Mouse (Mus musculus) adrenal gland, postnatal 4 days (tissue): Measurements from ENCODE around the gene Gpc5. TPM values are rescaled to one million over a fixed set of nuclear protein-coding genes. Genes with fewer than 3 reads are reported as not detected.

Source experiments
- DNase-seq, 2 experiments: peaks; one replicate each; pipeline ENCODE4 v3.0.0; 2021 to 2022; ENCODE audit warnings: low spot score in 2 of 2, mixed read lengths in 2 of 2
- total RNA-seq, 2 experiments: library from RNA; stranded (reverse); gene quantifications; 2 replicates each; pipeline ENCODE4 v1.2.3; 2021

Gpc5 gene
- total RNA-seq, 2 experiments from 2014 or later = 0.37 to 2.8 TPM

DNA sequence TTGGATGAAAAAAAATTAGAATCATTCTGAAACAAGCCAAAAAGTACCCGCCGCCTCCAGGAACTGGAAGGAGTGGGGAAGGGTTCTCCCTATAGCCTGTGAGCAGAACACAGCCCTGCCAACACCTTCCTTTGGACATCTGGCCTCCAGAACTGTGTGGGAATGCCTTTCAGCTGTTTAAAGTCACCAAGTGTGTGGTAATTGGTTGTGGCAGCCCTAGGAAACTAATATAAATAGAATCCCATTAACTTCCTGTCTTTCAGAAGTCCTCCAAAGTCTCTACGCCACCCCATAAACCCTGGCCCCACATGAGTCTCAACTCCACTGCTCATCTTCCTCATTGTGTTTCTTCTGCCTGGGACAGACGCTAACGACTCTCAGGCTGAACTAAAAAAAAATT is 1117.0 kb downstream of the Gpc5 start:
- DNase-seq = no peak

DNA sequence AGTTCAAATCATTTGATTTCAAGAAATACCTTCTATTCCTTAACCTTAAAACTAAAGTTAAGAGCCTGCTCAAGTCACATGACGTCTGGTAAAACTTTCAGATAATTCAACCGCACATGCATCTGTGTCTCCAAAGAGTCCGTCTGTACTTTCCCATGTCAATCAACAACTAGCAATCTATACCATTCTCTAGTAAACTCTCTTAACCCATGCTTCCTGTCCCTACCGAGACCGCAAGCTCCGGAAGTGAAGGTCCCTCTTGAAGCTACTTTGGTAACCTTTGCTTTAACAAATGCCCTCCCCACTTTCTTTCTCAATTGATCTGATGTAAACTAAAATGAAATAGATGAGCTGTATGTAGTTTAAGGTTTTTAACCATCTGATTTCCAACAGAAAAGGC is 1118.3 kb downstream of the Gpc5 start:
- no peak for DNase-seq

DNA sequence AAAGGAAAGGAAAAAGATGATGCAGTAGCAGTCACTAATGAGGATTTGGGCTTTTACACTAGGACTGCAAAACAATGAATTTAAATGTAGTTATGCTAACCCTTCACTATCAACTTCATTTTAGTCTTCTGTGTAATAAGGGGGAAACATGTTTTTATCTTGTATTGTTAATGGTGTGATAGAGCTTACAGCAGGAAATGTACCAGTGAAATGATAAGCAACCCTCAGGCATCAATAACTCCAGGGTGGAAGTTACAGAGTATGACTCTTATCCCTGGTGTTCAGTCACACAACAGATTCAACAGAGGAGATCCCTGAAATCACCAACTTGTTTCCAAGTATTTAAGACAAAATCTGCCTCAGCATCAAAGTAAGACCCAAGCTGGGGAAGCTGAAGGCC is 1120.0 kb downstream of the Gpc5 start:
- no peak for DNase-seq

DNA sequence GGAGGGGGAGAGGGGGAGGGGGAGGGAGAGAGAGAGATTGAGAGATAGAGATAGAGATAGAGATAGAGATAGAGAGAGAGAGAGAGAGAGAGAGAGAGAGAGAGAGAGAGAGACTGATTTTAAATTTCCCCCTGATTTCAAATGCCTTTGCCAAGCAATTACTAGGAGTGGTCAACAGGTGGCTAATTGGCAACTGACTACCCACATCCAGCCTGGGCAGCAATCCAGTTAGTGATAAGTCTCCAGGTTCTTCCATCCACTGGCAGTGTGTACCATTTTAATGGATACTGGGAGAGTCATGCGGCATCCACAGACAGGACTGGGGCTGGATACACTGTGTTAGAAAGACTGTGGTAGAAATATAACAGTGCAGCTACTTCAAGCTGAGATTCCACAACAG is 1166.1 kb downstream of the Gpc5 start:
- DNase-seq = no peak

DNA sequence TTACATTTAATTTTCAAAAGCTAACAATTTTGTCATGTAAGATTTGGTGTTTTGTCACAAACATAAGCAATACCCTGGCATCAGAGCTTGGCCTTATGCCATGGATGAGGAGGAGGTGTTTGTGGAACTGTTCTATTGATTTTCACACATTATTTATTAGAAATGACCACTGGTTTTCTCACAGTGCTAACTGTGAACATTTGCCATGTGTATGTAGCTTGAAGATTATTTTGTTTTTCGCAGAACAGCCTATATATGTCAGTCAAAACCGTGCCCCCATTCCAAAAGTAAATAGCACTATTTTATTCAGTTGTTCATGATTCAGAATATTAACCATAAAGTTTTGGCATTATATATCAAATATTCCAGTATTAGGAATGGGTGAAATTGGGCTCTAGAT is 1216.5 kb downstream of the Gpc5 start:
- DNase-seq = no peak

DNA sequence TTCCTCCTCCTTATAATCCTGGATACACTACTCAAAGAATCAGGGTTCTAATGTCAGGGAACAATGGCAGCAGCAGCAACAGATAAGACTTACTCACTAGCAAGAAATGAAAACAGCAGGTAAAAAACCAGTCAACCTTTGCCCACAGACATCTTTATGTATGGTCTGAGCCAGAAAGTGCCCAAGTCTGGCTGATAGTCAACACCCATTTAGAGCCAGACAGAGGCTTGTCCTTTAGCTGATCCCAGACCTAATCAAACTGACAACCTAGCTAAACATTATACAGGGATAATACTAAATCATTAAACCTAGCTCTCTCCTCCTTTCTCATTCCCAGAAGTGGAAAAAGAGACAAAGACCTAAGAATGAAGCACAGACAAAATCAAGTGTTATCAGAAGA is 1225.5 kb downstream of the Gpc5 start:
- DNase-seq = no peak

DNA sequence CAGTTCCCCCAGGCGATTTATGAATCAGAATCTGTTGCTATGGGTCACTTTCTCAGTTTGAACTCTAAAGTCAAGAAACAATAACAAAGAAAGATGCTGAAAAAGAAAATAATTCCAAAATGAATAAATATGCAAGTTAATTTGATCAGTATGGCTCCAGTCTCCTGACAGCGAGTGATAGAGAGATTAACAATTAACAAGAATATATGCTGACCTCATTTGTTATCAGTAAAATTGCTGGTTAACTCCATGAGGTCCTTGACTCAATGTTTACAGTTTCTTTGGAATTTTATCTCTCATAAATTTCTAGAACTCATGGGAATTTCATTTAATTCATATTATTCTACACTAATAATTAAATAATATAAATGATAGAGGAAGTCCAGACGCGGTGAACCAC is 1244.2 kb downstream of the Gpc5 start:
- DNase-seq = no peak

DNA sequence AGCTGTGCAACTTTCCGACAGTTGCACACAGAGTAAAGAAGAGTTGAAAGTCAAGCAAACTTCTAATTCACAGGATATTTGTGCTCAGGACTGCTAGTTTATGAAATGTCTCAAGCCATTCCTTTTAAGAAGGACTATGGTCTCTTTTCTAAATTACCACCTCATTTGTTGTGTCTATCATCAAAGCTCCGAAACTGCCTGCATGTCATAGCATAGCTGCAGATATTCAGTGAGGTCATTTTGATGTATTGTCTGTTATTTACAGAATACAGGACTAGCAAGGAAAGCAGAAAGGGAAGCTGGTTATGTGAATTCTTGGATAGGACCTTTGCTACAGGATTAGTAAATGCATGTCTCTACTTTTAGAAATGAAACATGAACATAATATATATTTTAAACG is 1246.4 kb downstream of the Gpc5 start:
- no peak for DNase-seq

DNA sequence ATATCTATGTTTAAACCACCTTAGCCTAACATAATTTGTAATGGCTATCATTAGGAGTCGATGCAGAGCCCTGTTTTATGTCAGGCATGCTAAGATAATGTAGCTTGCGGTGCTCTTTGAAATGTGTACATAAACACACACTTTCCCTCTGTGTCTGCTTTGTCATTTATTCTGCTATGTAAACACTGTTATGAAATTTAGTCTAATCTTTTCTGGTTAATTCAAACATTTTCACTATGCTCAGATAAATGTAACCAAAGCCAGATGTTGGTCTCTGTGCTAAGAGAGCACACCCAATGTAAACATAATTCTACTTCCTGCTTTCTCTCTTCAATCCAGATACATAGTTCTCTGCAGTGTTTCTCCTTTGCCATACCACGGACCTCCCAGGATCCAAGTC is 1256.5 kb downstream of the Gpc5 start:
- DNase-seq = no peak

DNA sequence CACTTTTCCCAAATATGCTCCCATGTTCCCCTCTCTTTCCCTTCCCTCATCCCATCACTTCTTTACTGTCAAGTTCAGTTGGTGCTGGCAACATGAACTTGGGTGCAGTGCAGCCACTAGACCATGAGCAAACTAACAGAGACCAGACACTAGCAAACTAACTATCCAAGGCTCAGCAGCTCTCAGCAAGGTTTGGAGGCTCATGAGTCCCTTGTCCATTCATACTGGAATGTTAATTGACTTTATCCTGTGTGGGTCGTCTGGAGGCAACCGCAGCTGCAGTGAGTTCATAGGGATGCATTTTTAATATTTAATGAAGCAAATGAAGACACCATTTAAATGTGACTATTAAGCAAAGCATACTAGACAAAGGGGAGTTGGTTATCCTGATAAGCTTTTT is 1292.6 kb downstream of the Gpc5 start:
- no peak for DNase-seq

DNA sequence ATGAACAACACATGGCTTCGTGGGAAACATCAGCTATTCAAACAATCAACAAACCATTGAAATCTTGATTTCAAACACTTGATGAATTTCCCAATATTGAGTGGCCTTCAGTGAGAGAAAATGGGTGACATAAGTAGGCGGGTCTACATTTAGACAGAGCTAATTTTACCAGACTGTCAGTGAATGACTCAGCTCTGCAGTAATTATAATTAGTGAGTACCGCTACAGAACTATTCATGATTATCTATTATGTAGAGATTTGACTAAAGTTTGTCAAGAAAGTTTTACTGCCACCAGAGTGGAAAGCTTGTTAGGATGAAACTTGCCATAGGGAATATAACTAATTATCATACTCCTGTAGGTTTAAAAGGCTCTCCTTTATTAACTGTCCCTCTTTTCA is 1323.5 kb downstream of the Gpc5 start:
- no peak for DNase-seq

DNA sequence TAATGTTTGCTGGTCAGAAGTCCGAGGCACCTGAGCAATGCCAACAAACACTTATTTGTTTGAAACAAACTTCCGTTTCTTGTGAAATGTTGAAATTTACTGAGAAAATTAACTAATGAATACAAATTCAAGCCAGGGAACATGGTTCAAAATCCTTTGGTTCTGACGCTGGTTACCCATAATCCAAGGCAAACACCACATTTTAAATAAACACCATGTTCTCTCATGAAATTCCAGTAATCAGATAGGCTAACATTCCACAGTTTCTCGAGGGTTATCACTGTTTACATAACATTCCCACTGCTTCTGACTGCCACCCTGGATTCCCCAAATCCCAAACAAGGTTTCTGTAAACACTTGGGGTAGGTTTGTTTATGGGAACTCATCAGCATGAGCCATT is 1356.2 kb downstream of the Gpc5 start:
- no peak for DNase-seq

DNA sequence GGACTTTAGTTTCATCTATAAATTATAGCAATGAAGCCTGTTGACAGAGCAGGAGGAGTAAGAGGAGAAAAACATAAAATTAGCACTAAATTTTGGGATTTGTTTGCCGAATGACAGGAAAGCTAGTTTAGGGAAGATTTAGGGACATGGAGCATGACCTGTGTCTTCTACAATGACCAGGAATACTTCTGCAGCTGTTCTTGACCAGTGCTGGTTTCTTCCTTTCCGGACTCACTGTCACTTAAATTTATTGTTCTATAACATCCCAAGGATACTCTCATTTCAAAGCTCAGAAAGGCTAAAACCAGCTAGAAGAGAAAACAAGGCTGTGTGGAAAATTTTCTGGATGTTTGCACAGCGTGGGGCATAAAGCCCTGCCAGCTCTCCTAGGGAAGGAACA is 1361.3 kb downstream of the Gpc5 start:
- no peak for DNase-seq

DNA sequence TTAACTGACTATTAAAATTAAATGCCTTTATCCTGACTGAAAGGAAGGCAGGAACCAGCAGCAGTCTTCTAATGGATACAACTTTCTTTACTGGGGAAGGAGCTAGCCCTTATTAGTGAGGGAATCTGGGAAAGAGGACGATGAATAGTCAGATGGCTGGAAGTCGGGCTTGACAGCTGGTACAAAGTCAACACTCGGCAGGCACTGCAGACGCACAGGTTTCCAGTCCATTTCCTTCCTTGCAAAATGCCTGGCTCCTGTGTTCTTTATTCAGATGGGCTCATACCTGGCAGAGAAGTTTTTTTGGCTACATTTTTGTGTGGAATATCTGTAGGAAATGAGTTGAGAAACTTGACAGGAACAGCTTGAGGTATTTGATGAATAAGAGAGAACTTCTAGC is 1364.2 kb downstream of the Gpc5 start:
- no peak for DNase-seq

DNA sequence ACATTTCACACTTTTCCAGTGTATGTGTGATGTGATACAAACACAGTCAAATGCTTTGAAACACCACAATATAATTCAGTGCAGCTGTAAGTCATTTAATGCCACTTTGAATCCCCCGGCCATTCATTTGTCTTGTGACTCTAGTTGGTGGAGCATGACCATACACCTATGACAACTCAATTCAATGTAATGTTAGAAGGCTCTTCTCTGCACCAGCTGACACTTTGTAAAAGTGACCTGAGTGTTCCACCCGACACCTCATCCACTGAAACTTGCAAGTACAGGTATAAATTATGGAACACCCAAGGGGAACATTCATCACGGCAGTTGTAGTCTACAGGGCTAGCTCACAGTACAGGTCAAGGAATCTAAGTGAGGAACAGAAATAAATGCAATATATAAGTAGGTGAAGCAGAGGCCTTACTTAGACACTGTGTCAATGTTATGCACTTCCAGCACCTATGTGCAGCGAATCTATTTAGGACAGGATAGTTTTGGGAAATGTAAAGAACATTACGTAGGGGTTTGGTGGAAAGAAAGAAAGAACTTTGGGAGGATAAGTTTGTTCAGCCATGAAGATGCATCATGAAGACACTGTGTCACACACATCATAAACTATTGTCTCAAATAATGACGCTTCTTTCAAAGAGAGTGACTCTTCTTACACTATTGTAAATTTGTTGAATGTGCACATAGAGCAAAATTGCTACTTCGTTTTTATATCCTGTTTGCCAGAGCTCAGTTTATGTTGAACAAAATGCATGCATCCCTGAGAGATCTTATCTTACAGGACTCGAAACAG is 1381.6 kb downstream of the Gpc5 start:
- no peak for DNase-seq

DNA sequence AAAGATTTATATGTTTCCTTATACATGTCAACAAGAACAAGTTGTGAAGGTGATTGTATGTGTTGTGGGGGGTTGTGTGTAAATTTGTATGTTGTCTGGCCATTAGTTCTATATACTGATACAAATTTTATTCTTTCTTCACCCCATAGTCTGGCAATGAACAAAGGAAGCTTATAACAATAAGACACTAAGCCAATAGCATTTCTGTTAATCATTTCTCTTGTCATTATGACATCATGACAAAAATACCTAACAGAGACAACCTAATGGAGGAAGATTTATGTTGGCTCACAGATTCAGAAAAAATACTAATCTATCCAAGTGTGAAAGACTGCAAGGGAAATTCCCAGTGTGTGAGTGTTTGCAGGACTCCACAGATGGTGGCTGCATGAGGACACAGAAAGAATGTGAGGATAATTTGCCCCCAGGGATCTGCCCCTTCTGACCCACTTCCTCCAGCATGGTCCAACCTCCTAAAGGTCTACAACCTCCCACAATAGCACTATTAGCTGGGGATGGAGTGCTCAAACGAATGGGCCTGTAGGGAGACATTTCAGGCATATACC is 1402.4 kb downstream of the Gpc5 start:
- DNase-seq = no peak

DNA sequence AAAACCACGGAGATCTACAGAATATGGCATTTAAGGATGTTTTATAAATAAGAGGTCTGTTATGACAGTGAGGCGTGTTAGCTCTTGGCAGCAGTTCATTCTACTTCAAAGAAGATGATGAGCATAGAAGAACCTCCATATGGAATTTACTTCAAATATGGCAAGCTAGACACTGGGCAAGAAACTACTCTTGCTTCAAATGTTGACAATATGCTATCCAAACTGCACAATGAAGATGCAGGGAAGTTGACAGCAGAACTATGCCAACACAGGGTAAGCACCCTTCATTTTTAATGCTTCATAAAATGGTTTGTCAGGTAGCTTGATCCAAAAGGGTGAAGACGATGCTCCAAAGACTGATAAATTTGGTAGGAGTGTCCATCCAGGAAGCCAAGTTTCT is 1446.2 kb downstream of the Gpc5 start:
- DNase-seq = no peak

DNA sequence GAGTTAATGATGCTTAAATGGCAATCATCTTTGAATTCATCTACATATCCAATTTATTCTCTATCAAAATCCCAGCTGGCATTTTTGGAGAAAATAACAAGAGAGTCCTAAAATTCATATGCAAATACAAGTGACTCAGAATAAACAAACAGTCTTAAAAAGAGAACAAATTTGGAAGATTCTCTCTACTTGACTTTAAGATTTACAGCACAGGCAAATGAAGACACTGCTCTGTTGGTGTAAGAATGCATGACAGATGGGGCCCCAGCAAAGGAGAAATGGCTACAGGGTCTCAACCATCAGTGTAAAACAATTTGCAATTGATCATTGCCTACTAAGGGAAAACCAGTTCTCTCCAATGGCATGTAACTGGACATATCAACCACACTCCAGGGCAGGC is 1451.7 kb downstream of the Gpc5 start:
- no peak for DNase-seq

DNA sequence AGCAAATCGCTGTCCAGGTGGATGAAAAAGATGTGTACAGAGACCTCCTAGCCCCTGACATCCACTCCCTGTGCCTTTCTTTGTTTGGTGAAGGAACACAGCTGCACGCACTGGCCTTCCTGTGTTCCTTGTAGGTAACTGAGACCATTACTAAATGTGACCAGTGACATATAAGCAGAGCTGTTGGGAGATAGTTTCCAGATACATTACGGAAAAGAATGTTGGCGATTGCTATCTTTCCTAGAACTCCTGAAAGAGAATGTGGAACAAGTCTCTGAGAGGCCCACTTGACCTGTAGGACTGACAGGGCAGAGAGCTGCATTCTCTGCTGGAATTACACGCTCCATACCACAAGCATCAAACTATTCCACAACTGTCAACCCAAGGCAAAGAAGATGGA is 1459.4 kb downstream of the Gpc5 start:
- no peak for DNase-seq

DNA sequence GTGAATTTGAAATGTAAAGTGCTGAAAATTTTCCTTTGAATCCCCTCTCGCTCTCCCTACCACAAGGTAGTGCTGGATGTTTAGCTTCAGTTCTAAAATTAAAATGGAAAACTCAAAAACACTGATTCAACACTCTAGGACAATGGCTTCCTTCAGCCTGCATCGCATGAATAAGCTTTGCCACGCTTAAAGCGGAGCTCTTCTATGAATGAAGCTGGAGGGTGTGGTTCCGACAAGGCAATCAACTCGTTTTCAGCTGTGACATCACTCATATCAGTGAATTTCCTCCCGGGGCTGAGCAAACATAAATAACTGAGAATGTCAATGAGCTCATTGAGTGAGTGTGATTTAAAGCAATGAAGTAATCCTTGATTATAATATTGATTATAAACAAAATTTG is 1461.3 kb downstream of the Gpc5 start:
- DNase-seq = no peak

DNA sequence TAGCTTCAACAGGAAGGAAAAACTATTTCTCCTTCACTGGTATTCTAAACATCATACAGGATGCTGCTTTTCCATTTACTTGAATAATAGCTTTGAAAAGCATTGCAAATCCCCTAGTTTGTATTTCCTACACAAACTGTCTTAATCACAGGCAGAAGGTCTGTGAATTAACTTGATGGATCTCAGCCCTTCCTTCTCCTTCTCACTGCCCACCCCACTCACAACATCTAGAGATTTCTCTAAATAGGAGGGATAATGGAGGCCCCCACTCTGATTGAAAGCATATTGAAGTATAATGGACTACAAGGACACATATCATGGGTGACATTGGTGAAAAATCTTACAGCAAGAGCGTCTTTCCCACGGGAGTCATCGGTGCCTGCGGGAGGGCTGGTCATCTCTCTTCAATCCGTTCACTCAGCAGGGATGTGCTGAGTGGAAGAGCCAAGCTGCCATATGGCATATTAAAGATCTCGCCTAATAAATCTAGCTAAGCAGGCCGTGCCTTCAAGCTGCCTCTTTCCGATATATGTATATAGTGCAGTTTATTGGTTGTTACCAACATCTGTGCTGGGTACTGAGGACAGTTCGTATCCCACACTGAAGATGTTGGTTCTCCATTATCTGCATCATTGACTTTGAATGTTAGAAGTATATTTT is 1466.3 kb downstream of the Gpc5 start:
- DNase-seq = no peak

DNA sequence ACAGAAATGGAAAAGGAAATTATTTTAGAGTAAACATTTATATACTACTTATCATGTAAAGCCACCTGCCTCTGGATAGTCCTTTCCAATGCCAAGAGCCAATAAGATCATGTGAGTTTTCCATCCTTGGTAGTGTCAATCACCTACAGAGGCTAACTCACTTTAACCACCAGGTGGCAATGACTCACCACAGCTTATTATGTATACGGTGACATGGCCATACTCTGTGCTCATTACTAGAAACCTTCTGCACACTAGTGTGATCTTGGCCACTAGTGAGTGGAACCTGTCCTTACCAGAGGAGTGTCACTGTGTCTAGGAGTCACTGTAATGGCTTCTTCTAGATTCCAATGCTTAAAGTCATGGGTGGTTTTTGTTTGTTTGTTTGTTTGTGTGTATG is 1468.0 kb downstream of the Gpc5 start:
- DNase-seq = no peak
